Mouse (Mus musculus) heart, postnatal 4 days (tissue): ENCODE measurements at regions not wholly inside any gene's neighbourhood (a gene's known extent, or its start where the extent isn't known, plus 50 kb on each side); places are given as distances from the start of the nearest gene placed in this dataset.
"Not testable (repeated sequence)": the region's sequence is repeated elsewhere in the genome, so short reads cannot be mapped to it uniquely, and the experiment has no call there.

Experiments used
- DNase-seq: peaks from one replicate; pipeline ENCODE4 v3.0.0; 2021

DNA sequence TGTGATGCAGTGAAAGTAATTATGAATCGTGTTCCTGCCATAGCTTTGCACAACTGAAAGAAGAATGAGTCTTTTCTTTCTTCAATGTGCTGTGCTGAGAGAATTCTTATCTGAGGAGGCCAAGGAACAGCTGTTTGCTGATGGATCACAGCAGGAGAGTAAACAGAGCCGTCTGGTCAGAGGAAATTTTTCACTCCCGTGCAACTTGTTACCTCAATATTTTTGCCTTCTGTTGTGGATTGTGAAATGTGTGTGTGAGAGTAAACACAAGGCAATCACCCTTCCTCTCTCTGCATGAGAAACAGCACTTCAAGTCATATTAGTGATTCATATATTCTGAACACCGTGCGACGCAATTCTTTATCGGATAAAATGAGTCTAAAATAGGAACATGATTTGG, 171.9 kb downstream of the Epm2a start:
- DNase-seq: no peak

DNA sequence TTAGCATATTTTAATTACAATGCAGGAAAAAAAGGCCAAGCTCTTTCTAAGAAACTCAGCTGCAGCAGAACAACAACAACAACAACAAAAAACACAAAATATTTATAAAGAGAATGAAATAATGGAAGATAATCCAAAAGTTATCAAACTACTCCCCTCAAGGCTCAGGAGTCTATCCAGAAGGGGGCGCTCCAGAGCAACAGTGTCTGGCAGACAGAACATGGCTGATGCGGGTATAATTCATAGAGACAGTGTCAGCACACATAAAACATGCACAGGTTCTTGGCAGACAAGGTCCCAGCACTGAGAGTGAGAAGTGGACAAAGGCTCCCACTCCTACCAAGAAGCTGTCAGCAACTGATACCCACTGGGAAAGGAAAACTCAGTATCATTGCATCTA, 173.9 kb downstream of the Epm2a start:
- DNase-seq: no peak

GRCm38 (mm10) chr10:11531343-11531742, 188.1 kb downstream of the Epm2a start:
- DNase-seq: no peak

DNA sequence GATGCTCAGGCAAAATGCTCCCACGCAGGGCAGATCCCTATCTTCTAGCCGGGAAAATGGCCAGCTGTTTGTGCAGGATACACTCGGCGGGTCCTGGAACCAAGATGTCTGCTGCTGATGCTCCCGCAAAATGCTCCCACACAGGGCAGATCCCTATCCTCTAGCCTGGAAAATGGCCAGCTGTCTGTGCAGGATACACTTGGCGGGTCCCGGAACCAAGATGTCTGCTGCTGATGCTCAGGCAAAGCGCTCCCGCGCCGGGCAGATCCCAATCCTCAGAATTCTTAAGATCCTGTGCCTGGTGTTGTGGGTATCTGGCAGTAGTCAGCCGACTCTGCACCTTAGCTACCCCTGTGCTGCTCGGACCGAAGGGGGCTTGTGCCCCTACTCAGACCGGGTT, 212.2 kb downstream of the Epm2a start:
- DNase-seq: not testable (repeated sequence)

- no peak for DNase-seq
These were observed 227.4 kb downstream of the Epm2a start for GRCm38 (mm10) chr10:11570523-11571055.

DNA sequence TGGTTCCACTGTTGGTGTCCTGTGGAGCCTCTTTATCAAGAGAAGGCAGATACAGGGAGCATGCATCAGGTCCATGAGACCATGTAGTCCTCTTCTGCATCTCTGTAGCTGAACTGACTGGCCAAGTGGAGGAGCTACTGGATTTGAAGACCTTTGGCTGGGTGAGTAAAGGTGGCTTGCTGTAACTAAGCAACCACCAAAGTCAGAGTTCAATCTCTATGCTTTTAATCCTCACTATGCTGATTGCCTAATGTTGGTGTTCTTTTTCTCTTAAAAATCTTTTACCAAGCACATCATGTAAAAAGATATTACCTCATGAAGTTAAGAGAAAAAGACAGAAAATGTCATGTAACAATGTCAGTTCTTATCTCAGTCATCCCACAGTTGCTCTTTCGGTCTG, 265.2 kb downstream of the Epm2a start:
- no peak for DNase-seq

- DNase-seq: not testable (repeated sequence)
These were observed 265.9 kb downstream of the Epm2a start for GRCm38 (mm10) chr10:11609092-11609491.

DNA sequence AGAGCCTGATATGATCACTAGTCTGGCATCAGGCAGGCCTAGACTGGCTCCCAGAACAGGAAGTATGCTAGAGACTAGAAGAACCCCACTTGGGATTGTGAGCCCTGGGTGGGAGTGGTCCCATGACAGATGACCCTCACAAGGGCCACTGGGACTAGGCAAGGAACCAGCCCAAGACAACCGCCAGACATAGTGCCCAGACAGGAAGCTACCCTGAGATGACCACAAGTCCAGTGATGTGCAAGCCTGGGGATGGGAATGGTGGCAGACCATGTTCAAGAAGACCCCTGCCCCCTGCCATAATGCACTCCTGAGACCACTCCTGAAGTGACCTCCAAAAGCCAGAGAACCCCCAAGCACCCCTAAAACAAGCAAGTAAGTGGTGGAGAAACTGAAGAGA, 304.9 kb downstream of the Epm2a start:
- no peak for DNase-seq

DNA sequence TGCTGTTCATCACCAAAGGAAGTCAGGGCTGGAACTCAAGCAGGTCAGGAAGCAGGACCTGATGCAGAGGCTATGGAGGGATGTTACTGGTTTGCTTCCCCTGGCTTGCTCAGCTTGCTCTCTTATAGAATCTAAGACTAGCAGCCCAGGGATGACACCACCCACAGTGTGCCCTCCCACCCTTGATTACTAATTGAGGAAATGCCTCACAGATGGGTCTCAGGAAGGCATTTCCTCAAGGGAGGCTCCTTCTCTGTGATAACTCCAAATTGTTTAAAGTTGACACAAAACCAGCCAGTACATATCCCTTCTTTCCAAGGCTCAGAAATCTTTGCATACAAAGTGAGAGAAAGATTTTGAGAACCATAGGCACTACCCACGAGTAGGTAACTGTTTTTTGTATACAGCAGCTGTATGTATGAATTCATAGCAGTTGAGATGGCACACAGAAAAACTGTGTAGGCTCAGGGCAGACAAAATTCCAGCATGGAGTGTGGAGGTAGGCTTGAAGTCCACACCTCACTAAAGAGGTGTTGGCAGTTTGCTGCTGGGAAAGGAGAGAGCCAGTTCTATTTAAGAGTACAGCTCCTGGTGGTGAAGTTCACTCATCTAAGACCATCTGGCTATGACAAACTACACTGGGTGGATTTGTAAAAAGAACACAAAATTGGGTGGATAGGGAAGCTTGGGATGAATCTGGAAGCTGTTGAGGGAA, 317.0 kb downstream of the Epm2a start:
- no peak for DNase-seq

GRCm38 (mm10) chr10:11661660-11662250, 318.6 kb downstream of the Epm2a start:
- no peak for DNase-seq

- no peak for DNase-seq
These were observed 366.5 kb downstream of the Epm2a start for GRCm38 (mm10) chr10:11709742-11710141.

DNA sequence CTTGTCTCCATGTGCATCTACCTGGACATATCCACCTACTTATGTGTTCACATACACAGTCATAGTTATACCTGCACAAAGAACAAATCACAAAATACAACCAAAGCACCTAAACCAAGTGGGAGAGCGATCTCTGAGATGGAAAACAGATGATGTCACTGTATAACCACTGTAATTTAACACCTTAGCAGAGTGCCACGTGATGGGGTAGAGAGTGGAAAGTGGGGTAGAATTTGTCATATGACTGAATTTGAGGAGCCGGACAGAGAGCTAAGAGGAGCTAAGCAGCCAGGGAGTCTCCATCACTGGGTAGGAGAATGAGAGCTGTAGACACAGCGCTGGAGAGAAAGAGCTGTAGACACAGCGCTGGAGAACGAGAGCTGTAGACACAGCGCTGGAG, 381.6 kb downstream of the Epm2a start:
- DNase-seq: no peak

DNA sequence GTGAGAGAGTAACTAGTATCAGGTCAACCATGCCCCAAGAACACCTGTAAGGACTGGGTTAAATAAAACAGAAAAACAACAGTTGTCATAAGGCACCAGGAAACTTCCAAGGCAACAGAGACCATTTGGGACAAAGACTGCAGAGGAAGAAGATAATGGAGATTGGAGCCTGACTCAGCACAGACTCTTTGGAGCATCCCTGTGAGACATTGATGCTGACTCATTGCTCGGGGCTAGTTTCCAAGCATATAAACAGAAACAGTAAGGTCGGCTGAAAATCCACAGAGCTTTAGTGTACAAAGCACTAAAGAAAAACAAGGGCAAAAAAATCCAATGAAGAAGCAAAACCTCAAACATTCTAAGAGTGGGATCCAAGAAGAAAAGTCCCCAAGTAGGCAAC, 386.3 kb downstream of the Epm2a start:
- no peak for DNase-seq

DNA sequence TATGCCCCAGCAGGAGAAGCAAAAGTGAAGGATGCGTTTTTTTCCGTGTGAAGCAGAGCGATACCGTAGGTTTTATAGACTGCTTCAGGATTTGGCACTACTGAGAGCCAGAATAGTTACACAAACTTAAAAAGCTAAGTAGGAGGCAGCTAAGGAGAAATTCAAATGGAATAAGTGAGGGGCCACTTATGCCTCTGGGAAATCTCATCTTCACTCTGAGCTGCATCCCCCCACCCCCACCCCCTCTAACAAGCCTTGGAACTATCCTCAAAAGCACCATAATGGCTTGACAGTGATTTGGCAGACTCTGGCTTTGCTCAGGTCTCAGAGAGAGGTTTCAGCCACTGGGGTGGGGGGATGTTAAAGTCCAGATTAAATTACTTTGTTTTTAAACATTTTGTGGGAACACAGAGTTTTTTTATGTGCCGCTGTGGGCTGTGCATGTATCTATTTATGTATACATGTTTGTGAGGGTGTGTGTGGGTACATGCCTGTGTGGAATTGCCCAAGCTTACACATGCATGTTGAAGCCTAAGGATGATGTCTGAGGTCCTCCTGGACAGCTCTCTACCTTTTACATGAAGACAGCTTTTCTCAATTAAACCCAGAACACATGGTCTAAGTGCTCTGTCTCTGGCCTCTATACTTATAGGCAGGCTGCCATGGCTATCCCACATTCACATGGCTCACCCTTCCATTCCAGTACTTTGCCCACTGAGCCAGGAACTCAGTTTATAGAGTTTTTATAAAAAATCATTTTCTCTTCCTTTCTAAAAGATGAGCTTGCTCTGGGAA, 396.6 kb downstream of the Epm2a start:
- no peak for DNase-seq

DNA sequence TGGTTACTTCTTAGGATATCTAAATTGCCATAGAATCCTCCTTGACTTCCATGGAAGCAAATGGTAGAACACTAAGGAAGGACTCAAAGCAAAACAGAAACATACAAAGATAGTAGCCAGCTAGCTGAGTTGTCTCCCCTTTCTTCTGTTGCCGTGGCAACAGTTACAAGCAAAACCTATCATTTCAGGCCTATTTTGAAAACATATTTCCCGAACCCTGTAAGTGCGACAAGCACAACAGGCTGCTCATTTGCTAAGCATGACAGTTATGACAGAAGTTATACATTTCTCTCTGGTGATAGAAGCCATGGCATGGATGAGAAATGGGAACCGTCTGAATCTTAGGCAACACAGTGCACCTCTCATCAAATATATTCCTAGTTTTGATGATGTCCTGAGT, 402.4 kb downstream of the Epm2a start:
- DNase-seq: no peak

GRCm38 (mm10) chr10:11746959-11747358, 403.8 kb downstream of the Epm2a start:
- DNase-seq: no peak

- DNase-seq: no peak
These were observed 412.0 kb downstream of the Epm2a start for GRCm38 (mm10) chr10:11755105-11755730.

DNA sequence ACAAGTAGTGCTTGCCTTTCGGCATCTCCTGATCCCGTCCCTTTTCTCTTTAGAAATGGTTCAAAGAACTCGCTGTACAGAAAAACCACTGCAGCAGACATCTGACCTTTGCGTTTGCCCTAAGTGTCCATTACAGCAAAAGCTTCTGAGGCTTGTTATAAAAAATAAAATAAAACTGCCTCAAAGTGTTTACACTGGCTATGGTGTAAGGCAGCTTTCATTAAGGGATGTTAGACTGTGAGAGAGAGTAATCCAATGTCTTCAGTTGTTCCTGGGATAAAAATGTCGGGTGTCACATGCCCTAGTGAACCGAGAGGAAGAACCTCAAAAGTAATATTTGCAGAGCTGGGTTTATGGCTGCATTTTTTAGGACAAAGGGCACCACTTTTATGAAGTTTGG, 434.7 kb downstream of the Epm2a start:
- DNase-seq: no peak

GRCm38 (mm10) chr10:11780302-11780701, 437.1 kb downstream of the Epm2a start:
- no peak for DNase-seq

GRCm38 (mm10) chr10:11787240-11787639, 444.0 kb downstream of the Epm2a start:
- DNase-seq: no peak

DNA sequence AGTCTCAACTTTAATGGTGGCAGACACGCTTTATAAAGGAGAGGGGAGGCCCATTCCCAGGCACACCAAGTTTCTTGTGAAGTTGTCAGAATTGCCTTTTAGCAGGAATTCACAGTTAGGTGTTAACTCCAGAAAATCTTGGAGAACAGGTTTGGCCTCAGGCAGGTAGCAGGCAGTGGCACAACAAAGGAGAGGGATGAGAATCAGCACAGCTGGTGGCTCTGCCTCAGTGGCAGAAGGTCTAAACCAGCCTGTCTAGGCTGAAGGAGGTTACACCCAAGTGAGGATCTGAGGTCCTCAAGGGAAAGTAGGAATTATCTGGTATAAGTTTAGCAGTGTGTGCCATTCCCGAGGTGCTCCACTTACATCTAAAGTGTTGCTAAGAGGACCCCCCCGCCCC, 456.3 kb downstream of the Epm2a start:
- DNase-seq: no peak

GRCm38 (mm10) chr10:11801372-11802230, 458.4 kb downstream of the Epm2a start:
- not testable (repeated sequence) for DNase-seq
